36 mouse cellular contexts compared by ENCODE assay signal in genomic region chr9:64987651-64988050, GRCm38 (mm10). TPM values are rescaled to one million over a fixed set of nuclear protein-coding genes. Genes with fewer than 3 reads are reported as not detected.
"Had no signal": no experiment of that assay in that cellular context is flagged by ENCODE, and none has a peak within 500 bp of the region (broad histone marks: within the 10 kb centered on the region; RNA-seq: fewer than 3 reads in every experiment).

No protein-coding gene starts in this region.

- H3K4me2 ChIP-seq: limb, embryonic 12.5 days; limb, embryonic 13.5 days; limb, embryonic 15.5 days; liver, embryonic 11.5 days; liver, embryonic 12.5 days; liver, embryonic 13.5 days; liver, embryonic 15.5 days; lung, embryonic 14.5 days; lung, embryonic 15.5 days; midbrain, embryonic 12.5 days; midbrain, embryonic 13.5 days; midbrain, embryonic 15.5 days; neural tube, embryonic 12.5 days had no signal

- H3K27me3 ChIP-seq: limb, embryonic 12.5 days; limb, embryonic 13.5 days; limb, embryonic 15.5 days; liver, embryonic 12.5 days; liver, embryonic 13.5 days; liver, embryonic 15.5 days; lung, embryonic 15.5 days; megakaryocyte, embryonic 14.5 days; midbrain, embryonic 12.5 days; midbrain, embryonic 13.5 days; midbrain, embryonic 15.5 days; neural tube, embryonic 12.5 days had no signal

- H3K4me3 ChIP-seq: limb, embryonic 10.5 days; limb, embryonic 12.5 days; limb, embryonic 13.5 days; limb, embryonic 15.5 days; liver, embryonic 12.5 days; liver, embryonic 13.5 days; liver, embryonic 15.5 days; lung, embryonic 15.5 days; megakaryocyte, embryonic 14.5 days; midbrain, embryonic 10.5 days; midbrain, embryonic 12.5 days; midbrain, embryonic 13.5 days; midbrain, embryonic 15.5 days; myocyte; neural tube, embryonic 12.5 days had no signal

- H3K9me3 ChIP-seq: limb, embryonic 10.5 days; limb, embryonic 12.5 days; limb, embryonic 13.5 days; limb, embryonic 15.5 days; liver, embryonic 12.5 days; liver, embryonic 13.5 days; liver, embryonic 15.5 days; lung, embryonic 15.5 days; megakaryocyte, embryonic 14.5 days; midbrain, embryonic 10.5 days; midbrain, embryonic 12.5 days; midbrain, embryonic 13.5 days; midbrain, embryonic 15.5 days; neural tube, embryonic 12.5 days had no signal

- H3K9ac ChIP-seq: limb, embryonic 12.5 days; limb, embryonic 13.5 days; limb, embryonic 15.5 days; liver, embryonic 12.5 days; liver, embryonic 13.5 days; liver, embryonic 14.5 days; liver, embryonic 15.5 days; liver, postnatal 0 days; lung, embryonic 14.5 days; lung, embryonic 15.5 days; midbrain, embryonic 12.5 days; midbrain, embryonic 13.5 days; midbrain, embryonic 15.5 days; neural tube, embryonic 12.5 days had no signal

- H3K4me1 ChIP-seq: limb, embryonic 10.5 days; limb, embryonic 12.5 days; limb, embryonic 13.5 days; limb, embryonic 15.5 days; lung, embryonic 15.5 days; midbrain, embryonic 10.5 days; midbrain, embryonic 12.5 days; midbrain, embryonic 13.5 days; midbrain, embryonic 15.5 days; neural tube, embryonic 12.5 days had no signal

- ATAC-seq: liver, embryonic 12.5 days; liver, postnatal 0 days; lung, postnatal 0 days; midbrain, embryonic 13.5 days; midbrain, embryonic 15.5 days had no signal

- DNase-seq: left cerebral cortex, postnatal 4 days; liver; liver, embryonic 13.5 days; liver, postnatal 0 days; lung, adult 18-20 months; lung, adult 2 months; lung, embryonic 14.5 days; lung, postnatal 10 days; lung, postnatal 14 days; lung, postnatal 36 days; lung, postnatal 4 days; midbrain, embryonic 14.5 days had no signal

- H3K27ac ChIP-seq: limb, embryonic 10.5 days; limb, embryonic 12.5 days; limb, embryonic 13.5 days; limb, embryonic 15.5 days; liver, embryonic 12.5 days; liver, embryonic 14.5 days; liver, embryonic 15.5 days; lung, embryonic 15.5 days; macrophage; midbrain, embryonic 10.5 days; midbrain, embryonic 12.5 days; midbrain, embryonic 13.5 days; midbrain, embryonic 15.5 days; neural tube, embryonic 12.5 days had no signal

RNA-seq across cellular contexts. Expression of gene Slc24a1, which starts 36.2 kb away (rescaled TPM):
- total RNA-seq: liver, adult 2 months; megakaryocyte progenitor cell, adult 5-6 weeks; megakaryocyte, adult 5-6 weeks; megakaryocyte-erythroid progenitor cell, adult 5-6 weeks; midbrain, postnatal 0 days had no signal
- polyA plus RNA-seq: liver, adult 2 months; macrophage; midbrain, embryonic 12.5 days; neural tube, embryonic 11.5 days; neural tube, embryonic 12.5 days had no signal
